Mouse (Mus musculus) lung, embryonic 15.5 days (tissue): Measurements from ENCODE around the gene Dcaf4. TPM values are rescaled to one million over a fixed set of nuclear protein-coding genes. Genes with fewer than 3 reads are reported as not detected.

Source experiments
- polyA plus RNA-seq: library from polyadenylated mRNA; unstranded; fragments of >200 nt; fragmentation: Nextera tagmentation; extraction: Ambion mirVana; gene quantifications from 2 replicates; pipeline ENCODE4 v1.2.1, GENCODE M21; 2015

Dcaf4 gene
- polyA plus RNA-seq, 1 experiment from 2014 or later = 24.0 TPM

Other genes starting within 250 kb of the Dcaf4 start
- gene Dpf3, start 32.8 kb upstream of the Dcaf4 start, polyA plus RNA-seq = 2.7 and 3.7 TPM in 2 replicates
- 16.9 and 19.0 TPM in 2 replicates for gene Zfyve1, start 76.8 kb downstream of the Dcaf4 start, polyA plus RNA-seq
- 227 and 250 TPM in 2 replicates for gene Rbm25, start 110.8 kb downstream of the Dcaf4 start, polyA plus RNA-seq
- gene Psen1, start 167.7 kb downstream of the Dcaf4 start, polyA plus RNA-seq = 51.7 and 52.6 TPM in 2 replicates
- gene Papln, start 243.2 kb downstream of the Dcaf4 start, polyA plus RNA-seq = 0.69 and 0.93 TPM in 2 replicates